Mouse (Mus musculus) liver, adult 2 months (tissue): ENCODE data around the gene Samd4b.

Experiments used
- CTCF ChIP-seq: fragments of 200-500 bp; IDR thresholded peaks from 2 replicates; pipeline ENCODE4 v1.5.1; 2011; ENCODE audit warnings: low read depth, low read length, control low read depth
- POLR2A ChIP-seq: fragments of 200-500 bp; IDR thresholded peaks from 2 replicates; pipeline ENCODE4 v1.6.1; 2011; ENCODE audit warnings: low read length, control low read depth; ENCODE audit not compliant: insufficient read depth; ENCODE audit errors: extremely low read depth

DNA sequence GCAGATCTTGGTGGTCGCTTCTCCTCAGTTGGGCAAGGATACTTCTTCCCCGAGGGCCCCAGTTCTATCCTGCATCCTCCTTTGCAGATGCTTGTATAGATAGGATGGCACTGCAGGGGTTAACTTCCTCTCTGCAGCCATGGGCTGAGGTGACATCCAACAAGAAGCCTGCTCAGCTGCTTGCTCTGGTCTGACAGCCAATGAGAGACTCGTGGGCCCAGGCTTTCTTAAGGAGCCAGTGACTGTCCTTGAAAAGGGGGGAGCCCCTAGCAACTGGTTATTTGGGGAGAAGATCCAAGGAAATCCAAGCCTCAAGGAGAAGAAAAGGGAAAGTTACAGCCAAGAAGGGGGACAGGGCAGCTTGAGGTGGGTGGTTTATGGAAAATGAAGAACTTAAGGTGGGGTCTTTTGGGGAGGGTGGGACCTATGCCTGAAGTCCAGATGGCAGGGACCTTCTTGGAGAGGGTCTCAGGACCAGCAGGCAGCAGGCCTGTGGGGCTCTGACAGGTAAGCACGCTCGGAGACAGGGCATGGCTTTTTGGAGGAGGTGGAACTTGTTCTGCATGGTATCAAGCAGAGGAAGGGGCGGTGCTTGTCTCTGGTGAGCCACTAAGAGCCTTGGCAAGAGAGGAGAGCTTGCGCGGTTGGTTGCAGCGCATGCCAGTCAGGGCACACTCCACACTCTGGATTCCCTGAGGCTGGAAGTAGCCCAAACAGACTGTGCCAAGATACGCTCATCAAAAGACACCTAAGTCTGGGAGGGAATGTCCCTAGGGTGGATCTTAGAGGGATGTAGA, 133.3 kb downstream of the Samd4b start:
- TF ChIP-seq CTCF: no peak
- TF ChIP-seq POLR2A: no peak
